Mouse (Mus musculus) left cerebral cortex, adult 18-20 months (tissue): ENCODE measurements around the gene Scn4a. TPM values are rescaled to one million over a fixed set of nuclear protein-coding genes. Genes with fewer than 3 reads are reported as not detected.

Experiments
- DNase-seq, 2 experiments: peaks; one replicate each; pipeline ENCODE4 v3.0.0; 2021 to 2022; ENCODE audit warnings: low spot score in 2 of 2, mixed read lengths in 1 of 2
- total RNA-seq, 2 experiments: library from RNA; stranded (reverse); gene quantifications; 2 replicates each; pipeline ENCODE4 v1.2.3; 2021

The Scn4a gene
- total RNA-seq, 2 experiments from 2014 or later, result not detected

DNA sequence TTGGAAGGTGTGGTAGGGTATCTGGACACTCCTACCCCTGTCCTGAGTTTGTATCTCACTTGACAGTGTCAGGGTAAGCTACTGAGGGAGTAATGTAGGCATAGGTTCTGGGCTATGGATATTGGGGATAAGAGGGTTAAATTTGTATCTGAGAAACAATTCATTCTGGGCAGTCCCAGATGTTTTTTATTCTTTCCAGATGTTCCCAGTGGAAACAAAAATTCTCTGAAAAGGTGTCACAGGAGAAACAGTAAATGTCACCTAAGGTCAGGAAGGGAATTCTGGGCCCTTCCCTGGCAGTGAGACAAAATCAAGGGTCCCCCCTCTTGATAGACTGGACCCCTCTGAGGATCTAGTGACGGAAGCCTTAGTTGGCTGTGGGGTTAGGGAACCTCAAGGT is 36.7 kb downstream of the Scn4a start:
- no peak for DNase-seq

DNA sequence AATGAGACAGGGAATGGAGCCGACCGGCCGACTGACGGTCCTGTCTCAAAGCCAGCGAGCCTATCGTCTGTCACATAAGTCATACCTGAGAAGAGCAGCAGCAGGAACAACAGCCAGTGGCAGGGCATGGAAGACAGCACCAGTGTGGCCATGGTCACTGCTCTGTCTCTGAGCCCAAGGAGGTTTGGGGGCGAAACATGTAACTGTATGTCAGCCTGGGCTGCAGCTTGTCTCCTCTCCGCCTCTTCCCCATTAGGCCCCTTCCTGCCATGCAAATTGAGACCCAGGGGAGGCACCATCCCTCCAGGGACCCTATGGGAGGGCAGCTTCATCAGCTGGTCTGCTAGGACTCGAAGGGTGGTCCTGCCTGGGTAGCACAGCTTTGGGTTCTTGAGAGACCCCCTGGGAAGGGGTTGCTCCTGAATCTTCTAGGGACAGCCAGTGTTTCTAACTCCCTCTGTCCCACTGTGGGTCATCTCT is 38.7 kb downstream of the Scn4a start, which contains the start of gene Cd79b:
TSS of gene Cd79b (minus strand) at position 430 of the 480 bp plus-strand sequence.
- no peak for DNase-seq

DNA sequence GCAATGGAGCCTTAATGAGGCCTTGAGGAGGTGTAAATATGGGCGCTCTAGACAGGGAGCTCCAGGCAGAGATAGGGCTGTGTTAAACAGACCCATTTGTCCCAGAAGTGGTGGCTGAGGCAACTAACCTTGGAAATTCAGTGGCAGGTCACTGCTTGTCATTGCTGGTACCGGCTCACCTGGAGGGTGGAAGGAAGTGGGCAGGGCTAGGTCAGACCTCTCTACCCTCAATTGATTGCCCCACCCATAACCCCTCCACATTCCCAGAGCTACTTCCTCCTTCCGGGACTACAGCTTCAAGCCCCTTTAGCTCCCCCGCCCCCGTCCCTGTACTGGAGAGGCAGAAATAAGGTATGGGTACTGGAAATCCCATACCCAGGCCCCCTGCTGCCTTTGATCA is 39.6 kb downstream of the Scn4a start:
- DNase-seq, result no peak

DNA sequence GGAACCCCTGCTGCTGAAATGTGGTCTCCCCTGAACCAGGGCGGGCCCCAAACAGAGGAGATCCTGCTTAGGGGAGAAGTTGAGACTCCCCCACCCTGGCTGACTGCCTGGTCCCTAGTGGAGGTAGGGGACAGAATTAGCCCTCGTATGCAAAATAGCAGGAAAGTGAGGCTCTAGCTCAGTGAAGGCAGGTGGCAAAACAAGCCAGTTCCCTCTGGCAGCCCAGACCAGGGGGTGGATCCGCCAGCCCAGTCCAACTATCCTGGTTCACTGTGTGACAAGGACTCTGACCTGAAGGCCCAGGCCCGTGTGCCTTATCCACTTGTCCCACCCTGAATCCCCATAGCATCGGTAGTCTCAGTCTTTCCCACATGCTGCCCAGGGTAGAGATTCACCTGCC is 43.0 kb downstream of the Scn4a start:
- DNase-seq, result no peak

DNA sequence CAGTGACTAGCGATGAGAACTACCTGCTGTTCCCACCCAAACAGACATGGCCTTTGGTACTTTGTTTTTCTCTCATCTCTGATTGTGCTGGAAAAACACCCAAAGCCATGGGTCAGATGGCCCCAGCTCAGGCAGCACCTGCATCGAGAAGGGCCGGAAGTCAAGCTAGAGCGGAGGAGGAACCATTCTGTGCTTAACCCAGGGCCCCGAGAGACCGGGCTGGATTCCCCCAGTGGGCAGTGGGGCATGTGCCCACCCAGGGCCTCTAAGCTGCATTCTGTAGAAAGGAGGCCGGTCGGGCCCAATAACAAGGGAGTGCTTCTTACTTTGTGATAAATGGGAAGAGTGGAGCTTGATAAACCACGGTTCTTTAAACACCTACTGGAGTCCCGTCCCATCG is 44.9 kb downstream of the Scn4a start:
- DNase-seq, result no peak

DNA sequence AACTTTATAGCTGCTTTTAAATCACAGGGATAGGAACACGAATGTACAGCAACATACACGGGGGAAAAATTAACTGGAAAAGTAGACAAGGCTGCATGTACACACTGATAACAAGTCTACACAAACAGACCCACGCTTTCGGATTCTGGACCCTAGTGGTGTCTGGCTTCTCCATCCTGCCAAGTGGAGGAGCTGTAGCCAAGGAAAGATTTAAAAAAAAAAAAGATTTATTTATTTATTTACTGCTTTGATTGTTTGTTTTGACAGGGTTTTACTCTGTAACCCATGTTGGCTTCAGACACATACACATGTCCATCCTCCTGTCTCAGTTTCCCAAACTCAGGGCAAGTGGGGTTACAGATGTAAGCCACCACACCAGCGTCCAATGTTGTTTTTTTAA is 45.7 kb downstream of the Scn4a start:
- DNase-seq, result no peak

DNA sequence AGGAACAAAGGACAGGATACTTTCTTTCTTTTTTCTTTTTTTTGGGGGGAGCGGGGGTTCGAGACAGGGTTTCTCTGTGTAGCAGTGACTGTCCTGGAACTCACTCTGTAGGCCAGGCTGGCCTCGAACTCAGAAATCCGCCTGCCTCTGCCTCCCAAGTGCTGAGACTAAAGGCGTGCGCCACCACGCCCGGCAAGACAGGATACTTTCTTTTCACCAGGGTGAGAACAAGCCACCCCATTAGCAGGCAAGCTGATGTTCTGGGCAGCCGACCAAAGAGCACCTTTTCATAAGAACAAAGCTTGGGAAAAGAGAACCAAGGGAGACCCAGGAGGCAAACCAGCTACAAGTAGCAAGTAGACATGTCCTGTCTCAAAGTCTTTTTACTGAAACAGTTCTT is 46.3 kb downstream of the Scn4a start:
- no peak for DNase-seq

DNA sequence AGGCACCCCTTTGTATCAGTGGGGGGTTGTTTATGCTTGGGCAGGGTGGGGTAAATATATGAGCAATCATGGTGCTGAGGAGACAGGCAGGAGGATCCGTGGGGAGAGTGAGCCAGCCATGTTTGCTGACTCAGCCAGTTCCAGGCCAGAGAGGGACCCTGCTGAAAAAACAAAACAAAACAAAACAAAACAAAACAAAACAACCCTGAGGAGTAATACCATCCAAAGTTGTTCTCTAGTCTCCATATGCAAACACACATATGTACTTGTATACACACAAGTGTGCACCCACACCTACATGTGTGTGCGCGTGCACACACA is 47.1 kb downstream of the Scn4a start:
- no peak for DNase-seq

DNA sequence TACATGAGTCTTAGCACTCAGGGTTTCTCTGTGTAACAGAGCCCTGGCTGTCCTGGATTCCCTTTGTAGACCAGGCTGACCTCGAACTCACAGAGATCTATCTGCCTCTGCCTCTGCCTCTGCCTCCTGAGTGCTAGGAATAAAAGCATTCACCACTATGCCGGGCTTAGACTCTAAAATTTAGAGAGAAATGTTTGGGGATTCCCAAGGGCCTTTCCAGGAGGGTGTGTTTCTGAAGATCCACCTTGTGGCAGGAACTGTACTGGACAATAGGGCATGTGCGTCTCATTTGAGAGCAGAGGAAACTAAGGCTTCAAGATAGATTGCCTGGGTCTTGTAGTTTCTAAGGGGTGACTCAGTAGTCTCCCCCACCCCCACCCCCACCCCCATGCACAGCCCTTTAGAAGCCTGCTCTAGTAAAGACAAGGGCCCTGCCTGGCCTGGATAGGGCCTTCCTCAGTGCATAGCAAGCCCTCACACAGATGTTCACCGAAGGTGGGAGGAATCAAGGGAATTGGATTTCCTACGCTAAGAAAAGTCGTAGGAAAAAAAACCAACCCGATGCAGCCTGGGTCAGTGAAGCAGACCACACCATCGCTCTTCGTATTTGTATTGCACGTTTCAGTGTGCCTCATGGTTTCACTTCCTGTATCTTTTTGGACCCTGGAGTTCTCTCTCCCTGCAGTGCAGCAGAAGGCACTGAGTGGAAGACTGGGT is 47.6 kb downstream of the Scn4a start:
- no peak for DNase-seq

DNA sequence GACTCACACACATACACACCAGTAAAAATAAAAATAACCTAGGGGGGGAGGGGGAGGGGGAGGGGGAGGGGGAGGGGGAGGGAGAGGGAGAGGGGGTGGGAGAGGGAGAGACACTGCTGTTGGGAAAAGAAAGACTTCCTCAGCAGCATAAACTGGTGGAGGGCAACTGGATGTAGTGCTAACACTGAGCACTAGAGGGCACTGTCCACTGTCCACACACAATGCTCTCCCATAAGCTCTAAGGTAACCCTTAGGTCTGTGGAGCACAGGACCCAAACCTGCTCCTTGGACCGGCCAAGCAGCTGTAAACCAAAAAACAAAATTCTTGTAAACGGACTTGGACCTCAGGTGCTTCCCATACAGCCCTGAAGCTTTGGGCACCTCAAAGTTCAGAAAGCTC is 50.5 kb downstream of the Scn4a start:
- DNase-seq, result peak; percentile 29 to 70

DNA sequence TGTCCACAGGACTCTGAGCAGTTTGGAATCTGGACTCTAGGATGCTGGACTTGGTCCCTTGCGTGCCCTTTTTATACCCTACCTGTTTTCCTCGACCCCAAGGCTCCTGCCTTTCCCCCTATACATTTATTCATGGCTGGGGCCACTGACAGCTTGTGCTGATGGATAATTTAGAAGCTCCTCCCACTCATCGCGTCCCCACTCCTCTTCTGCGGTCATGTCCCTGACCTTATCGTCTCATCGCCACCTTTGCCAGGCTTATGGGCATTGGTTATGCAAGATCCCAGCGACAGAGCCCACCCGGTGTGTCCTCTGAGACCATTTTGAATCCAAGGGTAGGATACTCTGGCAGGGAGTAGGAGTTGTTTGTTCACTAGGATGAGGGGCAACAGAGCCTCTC is 51.3 kb downstream of the Scn4a start, which contains the start of gene Gh:
TSS of gene Gh (minus strand) at position 101 of the 400 bp plus-strand sequence.
- DNase-seq, result no peak

DNA sequence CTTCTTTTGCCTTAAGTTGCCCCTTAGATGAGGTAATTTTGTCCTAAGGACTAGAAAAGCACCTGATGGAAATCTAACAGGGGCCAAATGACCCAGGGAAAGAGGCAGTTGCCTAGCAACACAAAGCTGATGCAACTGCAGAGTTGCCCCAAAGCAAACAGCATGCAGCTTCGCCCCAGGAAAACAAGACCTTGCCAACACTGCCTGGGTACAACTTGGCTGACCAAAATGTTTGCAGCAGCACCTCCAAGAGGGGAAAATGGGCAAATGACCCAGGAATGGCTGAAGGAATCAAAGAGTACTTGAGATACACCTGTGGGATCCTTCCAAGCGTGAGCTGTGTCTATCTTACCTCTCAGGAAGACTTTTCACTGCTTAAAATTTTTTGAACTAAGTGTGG is 61.2 kb downstream of the Scn4a start:
- no peak for DNase-seq

DNA sequence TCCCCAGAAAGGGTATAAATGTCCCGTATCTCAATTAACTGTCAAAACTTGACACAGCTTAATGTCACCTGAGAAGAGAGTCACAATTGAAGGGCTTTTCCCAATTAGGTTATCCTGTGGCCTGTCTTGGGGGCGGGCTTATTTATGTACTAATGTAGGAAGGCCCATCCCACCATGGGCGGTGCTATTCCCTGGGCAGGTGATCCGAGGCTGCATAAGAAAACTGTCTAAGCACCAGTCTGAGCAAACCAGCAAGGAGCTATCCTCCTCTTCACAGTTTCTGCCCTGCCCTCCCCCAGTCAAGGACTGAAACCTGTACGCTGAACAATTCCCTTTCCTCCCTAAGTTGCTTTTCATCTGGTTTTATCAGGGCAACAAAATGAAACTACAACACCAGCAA is 62.7 kb downstream of the Scn4a start:
- DNase-seq, result no peak

DNA sequence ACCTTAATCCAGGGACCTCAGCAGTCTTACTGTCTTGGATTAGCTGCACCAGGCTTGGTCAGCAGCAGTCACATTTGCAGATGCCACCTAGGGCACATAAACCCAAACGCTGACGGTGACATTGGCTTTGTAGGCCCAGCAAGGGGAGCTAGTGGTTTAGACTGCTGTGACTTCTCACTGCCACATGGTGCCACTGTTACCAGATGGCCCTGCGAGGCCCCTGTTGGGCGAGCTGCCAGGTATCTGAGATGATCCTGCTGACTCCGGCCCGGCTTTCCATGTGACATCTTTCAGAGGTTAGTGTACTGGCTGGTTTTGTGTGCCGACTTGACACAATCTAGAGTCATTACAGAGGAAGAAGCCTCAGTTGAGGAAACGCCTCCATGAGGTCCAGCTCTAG is 63.7 kb downstream of the Scn4a start:
- DNase-seq, result no peak

DNA sequence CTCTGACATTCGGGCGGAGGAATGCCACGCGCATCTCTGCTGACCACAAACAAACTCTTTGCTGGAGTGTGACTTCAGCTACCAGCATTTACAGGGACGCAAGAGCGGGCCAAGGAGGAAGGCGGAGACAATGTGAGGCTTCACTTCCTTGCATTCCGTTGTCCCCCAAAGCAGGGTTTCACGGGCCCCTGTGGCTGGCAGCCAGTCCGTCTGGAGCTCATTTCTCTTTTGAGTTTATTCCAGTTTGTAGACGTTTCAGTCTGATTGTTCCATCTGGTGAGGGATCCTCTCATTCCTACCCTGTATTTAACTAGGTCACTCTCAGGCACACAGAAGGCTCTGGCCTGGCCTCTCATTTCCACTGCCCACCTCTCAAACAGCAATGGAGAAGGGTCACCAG is 66.1 kb downstream of the Scn4a start:
- no peak for DNase-seq

DNA sequence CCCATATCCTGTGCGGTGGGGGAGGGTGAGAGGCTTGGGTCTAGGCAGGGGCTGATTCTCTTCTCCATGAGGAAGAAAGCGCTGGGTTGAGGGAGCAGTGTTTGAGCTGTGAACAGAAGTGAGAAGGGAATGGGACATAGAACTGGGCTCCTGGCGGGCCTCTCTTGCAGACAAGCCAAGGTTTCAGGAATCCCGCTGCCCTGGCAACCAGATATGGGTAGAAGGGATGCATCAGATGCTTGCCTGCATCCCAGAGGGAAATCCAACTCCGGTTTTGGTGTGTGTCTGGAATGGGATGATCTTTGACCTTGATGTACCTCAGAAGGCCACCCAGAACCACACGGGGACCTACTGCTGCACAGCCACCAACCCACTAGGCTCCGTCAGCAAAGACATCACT is 66.9 kb downstream of the Scn4a start:
- DNase-seq, result no peak

DNA sequence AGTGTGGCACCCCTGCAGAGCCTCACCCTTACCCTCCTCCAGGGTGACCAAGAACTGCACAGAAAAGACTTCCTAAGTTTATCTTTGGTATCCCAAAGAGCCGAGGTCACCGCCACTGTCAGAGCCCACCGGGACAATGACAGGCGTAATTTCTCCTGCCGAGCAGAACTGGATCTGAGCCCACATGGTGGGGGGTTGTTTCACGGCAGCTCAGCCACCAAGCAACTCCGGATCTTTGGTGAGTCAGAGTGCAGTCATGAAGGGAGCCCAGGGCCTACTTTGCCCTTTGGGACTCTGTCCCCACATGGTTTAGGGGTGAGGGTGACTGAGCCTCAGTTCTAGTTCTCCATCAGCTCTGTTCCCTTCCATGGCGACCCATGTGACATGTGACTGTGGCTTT is 69.0 kb downstream of the Scn4a start:
- no peak for DNase-seq

DNA sequence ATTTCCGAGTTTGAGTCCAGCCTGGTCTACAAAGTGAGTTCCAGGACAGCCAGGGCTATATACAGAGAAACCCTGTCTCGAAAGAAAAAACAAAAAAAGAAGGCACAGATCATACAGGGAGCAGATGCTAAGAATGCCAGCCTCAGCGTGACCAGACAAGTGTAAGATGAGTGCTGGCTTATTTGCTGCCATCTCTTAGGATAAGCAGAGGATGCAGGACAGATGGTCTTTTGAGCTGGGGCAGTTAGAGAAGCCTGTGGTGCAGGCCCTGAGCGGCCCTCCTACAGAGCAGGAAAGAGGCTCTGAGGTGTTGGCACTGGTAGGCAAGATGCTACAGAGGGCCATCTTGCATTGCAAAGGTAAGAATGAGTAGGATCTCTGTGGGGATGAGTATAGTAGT is 69.7 kb downstream of the Scn4a start:
- no peak for DNase-seq

DNA sequence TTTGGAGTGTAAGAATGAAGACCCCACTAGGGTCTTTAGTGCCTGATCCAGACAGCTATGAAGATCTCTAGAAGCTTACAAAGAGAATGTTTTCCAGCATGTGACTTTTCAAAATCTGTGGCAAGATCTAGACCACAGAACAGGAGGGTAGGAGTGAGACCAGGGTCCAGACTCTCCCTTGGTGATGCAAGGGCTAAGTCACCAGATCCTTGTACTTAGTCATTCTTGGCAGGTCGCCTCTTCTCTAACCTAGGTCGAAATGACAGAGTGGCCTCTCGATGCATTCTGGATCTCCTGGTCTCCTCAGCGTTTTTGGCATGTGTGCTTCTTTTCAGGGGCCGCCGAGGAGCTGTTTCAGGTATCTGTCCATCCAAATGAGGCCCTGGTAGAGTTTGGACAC is 70.6 kb downstream of the Scn4a start:
- DNase-seq, result no peak

DNA sequence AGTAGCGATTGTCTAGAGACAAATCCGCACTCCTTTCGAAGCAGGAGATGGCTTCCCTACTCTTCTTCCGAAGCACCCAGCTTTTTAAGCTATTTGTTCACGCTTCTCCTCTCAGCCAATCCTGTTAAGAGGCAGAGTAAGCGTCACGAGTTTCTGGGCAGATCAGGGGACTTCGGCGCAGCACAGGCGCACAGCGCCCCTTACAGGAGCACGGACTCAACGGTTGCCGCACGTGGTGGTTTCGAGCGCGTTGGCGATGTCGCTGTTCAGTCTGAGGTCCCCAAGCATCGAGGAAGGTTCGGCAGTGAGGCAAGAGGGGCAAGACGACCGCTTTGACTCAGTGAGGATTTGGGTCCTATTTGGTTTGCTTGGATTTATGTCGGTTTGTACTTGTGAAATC is 76.6 kb downstream of the Scn4a start, which contains the start of gene Tcam1:
TSS of gene Tcam1 (plus strand) at position 219 of the 400 bp plus-strand sequence.
- DNase-seq, result peak; percentile 91 to 96

DNA sequence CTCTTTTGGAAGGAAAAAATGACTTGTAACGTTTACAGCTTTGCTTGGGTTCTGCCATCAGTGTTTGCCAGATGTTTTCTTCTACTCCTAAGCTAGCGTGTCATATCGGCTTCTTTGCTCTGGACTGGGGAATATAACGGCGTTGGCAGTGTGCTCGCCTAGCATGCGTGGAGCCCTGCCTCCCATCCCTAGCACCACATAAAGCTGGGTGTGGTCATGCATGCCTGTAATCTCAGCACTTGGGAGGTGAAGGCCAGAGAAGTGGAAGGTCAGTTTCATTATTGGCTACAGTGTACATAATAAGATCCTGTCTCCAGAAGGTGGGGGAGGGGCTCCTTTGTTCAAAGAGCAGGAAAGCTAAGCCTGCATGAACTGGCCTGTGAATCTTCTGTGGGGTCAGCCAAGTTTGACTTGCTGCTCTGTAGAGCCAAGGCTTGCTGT is 78.1 kb downstream of the Scn4a start:
- no peak for DNase-seq

DNA sequence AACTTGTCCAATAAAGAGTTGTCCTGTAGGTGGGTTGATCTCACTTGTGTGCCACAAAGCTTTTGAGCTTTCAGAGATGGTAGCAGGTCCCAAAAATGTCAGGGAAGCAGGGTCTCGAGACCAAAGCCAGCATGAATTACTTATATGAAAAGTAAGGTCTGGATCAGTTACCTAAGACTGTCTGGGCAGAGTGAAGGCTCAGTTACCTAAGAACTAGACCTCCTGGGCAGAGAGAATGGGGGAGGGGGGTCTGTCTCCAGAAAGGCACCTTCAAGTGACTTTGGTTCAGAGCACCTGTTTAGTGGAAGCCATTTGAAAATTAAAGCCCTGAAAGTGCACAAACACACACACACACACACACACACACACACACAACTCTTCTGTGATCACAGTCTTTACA is 78.7 kb downstream of the Scn4a start:
- no peak for DNase-seq

DNA sequence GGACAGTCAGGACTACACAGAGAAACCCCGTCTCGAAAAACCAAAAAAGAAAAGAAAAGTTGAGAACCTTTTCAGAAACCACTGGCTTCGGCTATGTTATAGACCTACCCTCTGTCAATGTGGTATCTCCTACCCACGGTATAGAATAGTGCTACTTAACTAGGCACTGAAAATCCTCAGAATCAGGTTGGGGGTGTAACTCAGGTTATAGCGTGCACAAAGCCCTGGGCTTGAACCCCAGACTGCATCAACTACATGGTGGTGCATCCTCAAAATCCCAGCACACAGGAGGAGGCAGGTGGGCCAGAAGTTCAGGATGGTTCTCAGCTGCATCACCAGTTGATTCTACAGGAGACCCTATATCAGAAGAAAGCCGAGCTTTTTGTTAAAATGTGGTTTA is 79.3 kb downstream of the Scn4a start:
- DNase-seq, result no peak
